Mouse (Mus musculus) cerebellum, adult 18-20 months (tissue): ENCODE data around the gene BC051142.
A peak's percentile ranks its signal among the peaks of the same experiment; 100 is the strongest.
"Not testable (repeated sequence)": the region's sequence is repeated elsewhere in the genome, so short reads cannot be mapped to it uniquely, and the experiment has no call there.

ENCODE experiments used
- DNase-seq, 2 experiments: peaks; one replicate each; pipeline ENCODE4 v3.0.0; 2021

Gene BC051142

DNA sequence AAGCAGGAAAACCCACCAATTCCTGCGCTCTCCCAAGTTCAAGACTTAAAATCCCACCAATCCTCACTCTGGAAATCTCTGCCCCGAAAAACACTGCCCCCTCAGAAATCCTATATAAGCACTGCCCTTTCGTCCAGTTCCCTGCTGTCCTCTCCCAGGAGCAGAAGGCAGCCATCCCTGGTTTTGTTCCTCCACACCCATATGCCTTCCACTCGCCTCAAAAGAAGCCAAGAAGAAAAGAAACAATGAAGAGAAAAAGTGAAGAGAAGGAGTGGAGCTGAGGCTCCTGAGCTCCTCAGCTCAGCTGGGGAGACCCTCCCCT, 735 bp downstream of the BC051142 start:
- DNase-seq: peak; percentile 6 to 32

DNA sequence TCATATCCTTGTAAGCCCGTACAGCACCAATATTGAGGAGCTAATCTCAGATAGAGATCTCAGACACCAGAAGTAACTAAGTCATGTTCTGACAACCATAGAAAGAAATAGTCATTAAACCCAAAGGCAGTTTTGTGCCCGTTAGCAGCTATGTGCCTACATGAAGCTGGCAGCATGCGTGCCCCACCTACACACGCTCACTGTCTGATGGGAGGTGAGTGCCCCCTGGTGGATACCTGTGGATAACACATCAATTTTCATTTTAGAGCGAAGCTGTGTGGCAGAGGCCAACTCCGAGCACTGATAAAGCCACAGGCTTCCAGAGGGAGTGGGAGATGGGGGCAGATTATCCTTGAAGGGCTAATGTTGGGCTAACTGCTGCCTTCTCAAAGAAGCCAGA, 12.5 kb downstream of the BC051142 start:
- DNase-seq: peak; percentile 69 to 74

DNA sequence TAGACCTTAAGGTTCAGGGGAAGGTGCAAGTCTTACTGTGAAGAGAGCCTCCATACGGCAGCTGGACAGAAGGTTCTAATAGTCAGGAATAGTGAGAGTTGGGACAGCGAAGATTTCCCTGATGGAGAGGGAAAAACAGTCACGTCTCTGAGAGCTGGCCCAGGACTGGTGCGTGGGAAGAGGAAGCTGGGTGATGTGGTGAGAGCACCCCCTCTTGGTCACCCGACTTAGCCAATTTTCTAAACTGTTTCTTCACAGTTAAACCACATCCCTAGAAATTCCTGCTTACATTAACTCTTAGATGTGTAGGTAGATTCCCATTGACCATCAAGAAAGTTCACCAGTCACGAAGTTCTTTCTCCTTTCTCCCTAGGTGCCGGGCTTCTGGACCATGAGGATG, 21.4 kb downstream of the BC051142 start:
- no peak for DNase-seq

GRCm38 (mm10) chr17:34427597-34427996, 29.0 kb downstream of the BC051142 start:
- no peak for DNase-seq

DNA sequence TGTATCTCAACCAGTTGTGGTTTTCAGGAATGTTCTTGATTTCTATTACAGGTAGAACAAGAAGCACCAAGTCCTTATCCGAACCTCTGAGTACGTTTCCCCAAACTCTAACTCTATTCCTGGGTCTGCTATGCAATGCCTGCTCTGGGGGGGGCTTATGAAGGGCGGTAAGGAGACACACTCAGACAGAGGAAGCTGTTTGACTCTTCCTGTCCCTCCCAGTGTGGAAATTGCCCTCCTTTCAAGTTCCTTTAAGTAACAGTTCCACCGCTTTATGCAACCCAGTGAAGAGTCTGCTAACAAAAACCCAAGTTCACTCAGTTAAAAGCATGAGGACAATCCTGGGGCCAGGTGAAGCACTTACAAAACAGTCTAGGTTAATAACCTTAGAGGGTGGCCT, 38.5 kb downstream of the BC051142 start:
- no peak for DNase-seq

GRCm38 (mm10) chr17:34437606-34438005, 39.0 kb downstream of the BC051142 start:
- DNase-seq: no peak

DNA sequence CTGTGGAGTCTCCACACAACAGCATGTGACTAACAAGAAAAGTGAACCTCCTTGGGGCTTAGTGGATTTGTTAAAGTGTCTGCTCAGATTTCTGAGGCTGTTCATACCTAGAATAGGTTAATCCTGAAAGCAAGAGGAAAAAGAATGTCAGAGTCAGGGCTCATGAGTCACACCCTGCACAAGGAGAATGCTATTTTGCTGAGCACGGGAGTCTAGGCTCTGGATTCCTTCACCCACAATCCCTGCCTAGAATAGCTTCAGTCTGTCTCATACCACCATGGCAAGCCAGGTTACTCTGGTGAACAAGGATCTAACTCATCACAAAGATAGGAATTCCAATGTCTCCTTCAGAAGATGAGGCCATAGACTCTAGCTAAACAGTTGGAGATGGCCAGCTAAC, 40.0 kb downstream of the BC051142 start:
- DNase-seq: no peak

- no peak for DNase-seq
Measured at GRCm38 (mm10) chr17:34439795-34440194, 41.2 kb downstream of the BC051142 start.

DNA sequence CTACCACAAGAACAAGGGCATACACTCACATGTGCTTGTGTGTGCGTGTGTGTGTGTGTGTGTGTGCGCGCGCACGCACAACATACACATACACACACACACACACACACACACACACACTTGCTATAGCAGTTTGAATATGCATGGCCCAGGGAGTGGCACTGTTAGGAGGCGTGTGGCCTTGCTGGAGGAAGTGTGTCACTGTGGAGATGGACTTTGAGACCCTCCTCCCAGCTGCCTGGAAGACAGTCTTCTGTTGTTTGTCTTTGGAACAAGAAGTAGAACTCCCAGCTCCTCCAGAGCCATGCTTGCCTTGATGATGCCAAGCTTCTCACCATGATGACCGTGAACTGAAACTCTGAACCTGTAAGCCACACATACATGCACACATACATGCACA, 43.4 kb downstream of the BC051142 start:
- DNase-seq: no peak

DNA sequence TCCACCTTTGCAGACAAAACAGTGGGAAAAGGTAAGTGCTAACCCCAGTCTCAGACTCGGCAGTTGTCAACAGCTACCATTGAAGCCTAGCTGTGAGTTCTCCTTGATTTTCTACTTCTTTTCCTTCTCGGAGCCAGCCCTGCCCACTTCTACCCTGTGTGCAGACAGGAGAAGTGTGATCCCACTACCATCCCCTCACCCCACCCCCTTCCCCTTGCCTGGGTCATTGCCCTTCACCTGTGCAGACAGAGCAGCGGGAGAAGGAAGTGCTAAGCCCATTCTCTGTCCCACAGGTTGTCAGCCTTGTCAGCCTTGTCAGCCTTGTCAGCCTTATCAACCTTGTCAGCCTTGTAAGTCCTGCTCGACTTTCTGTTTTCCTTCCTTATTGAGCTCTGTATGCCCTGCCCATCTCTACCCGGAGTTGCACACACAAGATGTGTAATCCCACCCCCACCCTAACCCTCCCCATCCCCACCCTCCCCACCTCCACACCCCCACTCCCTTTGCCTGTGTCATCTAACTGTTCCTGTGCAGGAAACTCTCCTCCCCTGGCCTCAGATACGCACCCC, 49.9 kb downstream of the BC051142 start:
- DNase-seq: no peak

GRCm38 (mm10) chr17:34457668-34458067, 59.0 kb downstream of the BC051142 start:
- DNase-seq: no peak

DNA sequence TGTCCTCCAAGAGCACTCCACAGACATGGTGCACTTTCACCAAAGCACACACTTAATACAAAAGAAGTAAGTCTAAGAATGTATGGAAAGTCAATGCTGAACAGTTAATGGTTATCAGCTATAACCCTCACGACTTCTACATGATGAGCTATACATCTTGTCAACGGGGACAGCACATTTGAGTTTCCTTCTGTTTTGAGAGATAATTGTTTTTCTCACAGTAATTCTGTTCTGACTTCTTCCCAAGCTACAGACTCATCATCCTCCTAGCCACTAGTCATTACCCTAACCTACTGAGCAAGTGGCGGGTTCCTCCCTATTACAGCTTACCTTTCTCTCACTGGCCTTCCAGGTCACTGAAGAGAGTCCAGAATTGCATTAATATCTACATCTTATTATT, 60.6 kb downstream of the BC051142 start:
- no peak for DNase-seq

GRCm38 (mm10) chr17:34465906-34466305, 67.3 kb downstream of the BC051142 start:
- DNase-seq: not testable (repeated sequence)

DNA sequence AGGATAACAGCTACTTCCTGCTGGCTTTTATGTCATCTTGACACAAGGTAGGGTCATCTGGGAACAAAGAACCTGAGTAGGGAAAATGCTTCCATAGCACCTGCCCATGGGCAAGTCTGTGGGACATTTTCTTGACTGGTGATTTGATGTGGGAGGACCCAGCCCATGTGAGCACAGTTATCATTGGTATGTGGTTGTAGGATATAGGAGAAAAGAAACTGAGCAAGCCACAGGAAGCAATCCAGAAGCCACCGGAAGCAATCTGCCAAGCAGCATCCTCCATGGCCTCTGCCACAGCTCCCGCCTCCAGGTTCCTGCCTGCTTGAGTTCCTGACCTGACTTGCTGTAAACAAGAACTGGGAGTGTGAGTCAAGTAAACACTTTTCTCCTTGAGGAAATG, 71.9 kb downstream of the BC051142 start:
- no peak for DNase-seq

- DNase-seq: no peak
Measured at GRCm38 (mm10) chr17:34475060-34475459, 76.4 kb downstream of the BC051142 start.

- DNase-seq: no peak
Measured at GRCm38 (mm10) chr17:34476427-34476826, 77.8 kb downstream of the BC051142 start.

- not testable (repeated sequence) for DNase-seq
Measured at GRCm38 (mm10) chr17:34477238-34478013, 78.8 kb downstream of the BC051142 start, which contains the start of gene Btnl4. Btnl4 (minus strand) TSS chr17:34477318.

DNA sequence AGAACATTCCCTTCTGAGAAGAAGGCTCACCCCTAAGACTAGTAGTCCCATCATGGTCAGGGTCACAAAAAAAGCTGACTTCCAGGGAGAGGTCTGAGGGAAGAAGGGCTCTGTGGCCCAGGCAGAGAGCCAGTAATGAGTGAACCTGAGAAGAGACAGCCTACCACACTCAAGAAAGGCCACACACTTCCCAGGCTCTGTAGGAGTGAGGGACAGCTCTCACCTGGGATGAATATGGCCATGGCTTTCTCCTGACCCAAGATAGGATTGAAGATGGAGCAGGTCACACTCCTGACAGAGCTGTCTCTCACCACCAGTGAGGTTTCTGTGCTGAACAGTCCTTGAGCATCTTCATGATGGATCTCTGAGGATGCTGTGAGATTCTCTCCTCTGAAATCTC, 94.2 kb downstream of the BC051142 start:
- DNase-seq: no peak

GRCm38 (mm10) chr17:34495156-34495555, 96.5 kb downstream of the BC051142 start:
- DNase-seq: not testable (repeated sequence)

GRCm38 (mm10) chr17:34496539-34496938, 97.9 kb downstream of the BC051142 start:
- DNase-seq: no peak

DNA sequence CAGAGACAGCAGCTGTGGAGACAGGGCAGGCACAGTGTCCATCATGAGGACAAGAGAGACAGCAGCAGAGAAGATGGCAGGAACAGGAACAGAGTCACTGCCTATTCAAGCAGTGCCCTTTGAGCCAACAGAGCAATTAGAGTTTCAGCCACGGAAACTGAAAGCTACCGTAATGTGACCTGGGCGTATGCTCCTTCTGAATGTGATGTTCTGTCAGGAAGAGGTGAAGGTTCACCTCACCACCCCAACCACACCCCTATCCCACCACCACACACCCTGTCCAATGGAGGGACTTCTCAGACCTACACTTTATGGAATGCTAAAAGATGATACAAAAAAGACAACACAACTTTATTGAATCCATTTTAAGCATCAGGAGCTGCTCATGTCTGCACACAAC, 98.7 kb downstream of the BC051142 start:
- not testable (repeated sequence) for DNase-seq

DNA sequence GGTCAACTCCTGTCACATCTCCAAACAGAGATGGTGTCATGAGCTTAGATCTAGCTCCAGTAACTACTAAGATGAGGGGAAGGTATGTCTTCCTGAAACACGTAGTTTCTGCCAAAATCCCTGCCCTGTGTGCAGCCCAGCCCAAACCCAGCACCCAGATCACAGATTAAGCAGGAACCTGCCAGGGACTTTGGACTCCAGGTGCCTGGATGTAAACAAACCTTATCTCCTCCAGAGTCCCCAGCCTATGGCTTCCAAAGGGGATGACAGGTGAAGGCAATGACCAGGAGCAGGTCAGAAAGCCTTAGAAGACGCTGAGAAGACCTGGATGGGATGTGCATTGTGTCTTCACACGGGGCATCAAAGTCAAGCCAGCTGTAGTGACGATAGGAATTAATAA, 99.1 kb downstream of the BC051142 start:
- DNase-seq: not testable (repeated sequence)

GRCm38 (mm10) chr17:34507591-34507990, 109.0 kb downstream of the BC051142 start:
- no peak for DNase-seq
